Mouse (Mus musculus): ENCODE results near the gene Cntn3.
"Not testable (repeated sequence)": the region's sequence is repeated elsewhere in the genome, so short reads cannot be mapped to it uniquely, and the experiment has no call there.

Cntn3 gene

DNA sequence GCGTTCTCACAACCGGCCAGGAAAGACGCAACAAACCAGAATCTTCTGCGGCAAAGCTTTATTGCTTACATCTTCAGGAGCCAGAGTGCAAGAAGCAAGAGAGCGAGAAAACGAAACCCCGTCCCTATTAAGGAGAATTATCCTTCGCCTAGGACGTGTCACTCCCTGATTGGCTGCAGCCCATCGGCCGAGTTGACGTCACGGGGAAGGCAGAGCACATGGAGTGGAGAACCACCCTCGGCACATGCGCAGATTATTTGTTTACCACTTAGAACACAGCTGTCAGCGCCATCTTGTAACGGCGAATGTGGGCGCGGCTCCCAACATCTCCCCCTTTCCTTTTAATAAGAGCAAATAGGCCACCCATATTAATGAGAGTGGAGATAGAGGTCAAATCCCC lies at the start of gene Cntn3:
Cntn3 (minus strand) TSS at position 101 of the 400 bp plus-strand sequence.
- DNase-seq (ENCODE audit: inconsistent age in 2 of 2, low spot score in 1 of 2), result not testable (repeated sequence)

DNA sequence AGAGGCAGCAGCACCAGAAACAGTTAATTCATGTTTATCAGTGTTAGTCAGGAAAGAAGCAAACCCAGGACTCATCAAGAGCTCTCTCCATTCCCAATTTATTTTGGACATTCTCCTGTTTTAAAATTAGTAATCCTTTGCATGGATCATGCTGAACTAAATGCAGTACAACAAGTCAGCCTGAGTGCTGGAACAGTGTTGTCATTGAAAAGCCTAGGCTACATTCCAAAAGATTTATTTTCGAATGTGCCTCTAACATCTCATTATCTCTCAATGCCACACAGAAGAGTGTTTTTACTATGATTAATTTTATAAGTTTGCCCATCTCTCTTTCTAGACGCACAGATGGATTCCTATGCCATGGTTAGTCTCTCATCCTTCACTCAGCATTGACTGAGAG lies 27.9 kb upstream of the Cntn3 start:
- DNase-seq (ENCODE audit: inconsistent age in 2 of 2, low spot score in 1 of 2), result no peak

DNA sequence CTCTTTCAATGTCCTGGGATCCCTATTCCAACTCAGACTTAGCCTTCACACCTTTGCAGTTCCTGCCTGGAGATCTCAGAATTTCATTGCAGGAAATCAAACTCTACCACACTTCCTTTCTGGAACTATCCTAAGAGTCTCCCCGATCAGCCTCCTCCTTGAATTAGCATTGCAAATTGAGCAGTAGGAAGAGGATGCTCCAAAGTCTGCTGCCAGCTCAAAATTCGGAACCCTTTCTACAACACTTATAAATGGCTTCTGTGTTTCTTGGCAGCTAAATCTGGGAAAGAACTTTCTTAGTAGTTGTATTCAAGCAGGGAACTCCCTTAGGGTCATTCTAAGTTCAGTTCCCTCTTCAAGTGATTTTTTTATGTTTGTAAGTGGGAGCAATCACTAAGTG lies 24.9 kb upstream of the Cntn3 start:
- no peak for DNase-seq (ENCODE audit: inconsistent age in 2 of 2, low spot score in 1 of 2)

DNA sequence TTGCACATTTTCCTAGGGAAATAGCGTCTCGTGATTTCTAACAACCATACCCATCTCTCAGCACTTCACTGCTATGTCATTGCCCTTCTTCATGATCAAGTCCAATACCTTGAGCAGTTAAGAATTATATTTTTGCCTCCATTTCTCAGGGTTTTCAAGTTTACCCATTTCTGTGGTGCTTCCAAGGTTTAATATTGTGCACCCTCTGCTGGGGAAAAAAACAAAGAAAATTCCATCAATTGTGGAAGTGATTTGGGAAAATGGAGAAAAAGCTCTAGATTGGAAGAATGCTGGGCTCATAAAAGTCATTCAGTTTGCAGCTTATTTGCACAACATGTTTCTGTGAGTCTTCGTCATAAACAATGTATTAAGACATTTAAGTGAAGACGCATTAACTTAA lies 17.2 kb upstream of the Cntn3 start:
- DNase-seq (ENCODE audit: inconsistent age in 2 of 2, low spot score in 1 of 2), result no peak

DNA sequence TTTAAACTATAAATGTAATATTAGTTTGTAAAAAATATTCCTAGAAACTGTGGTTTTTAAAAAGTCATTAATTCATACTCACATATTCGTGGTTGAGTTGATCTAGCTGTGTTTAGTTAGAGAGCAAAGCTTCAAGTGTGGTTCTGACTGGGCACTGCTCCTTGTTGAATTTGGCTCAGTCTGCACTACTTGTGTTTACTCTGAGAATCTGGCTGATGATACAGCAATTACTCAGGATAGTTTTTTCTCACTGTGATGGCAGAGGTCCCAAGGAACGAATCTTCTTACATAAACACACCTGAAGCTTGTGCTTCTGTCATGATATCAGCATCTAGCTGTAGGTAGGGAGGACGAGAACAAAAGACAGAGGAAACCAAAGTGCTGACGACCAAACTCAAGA lies 16.4 kb upstream of the Cntn3 start:
- DNase-seq (ENCODE audit: inconsistent age in 2 of 2, low spot score in 1 of 2), result no peak

DNA sequence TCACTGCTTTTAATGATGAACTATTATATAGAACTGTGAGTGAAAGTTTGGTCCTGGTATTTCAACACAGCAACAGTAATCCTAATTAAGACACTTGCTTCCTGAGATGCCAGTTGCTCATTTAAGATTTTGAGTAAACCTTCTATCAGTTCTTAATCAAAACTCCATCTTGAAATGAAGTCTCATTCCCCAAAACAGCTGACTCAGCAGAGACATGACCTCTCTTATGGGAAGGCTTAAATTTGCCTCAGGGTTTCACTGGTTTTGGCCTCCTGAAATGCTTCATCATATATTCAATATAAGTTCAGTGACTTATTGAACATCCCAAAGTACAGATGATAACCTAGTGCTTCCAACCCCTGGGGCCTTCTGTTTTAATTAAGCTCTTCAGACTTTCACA lies 13.2 kb upstream of the Cntn3 start:
- no peak for DNase-seq (ENCODE audit: inconsistent age in 2 of 2, low spot score in 1 of 2)

DNA sequence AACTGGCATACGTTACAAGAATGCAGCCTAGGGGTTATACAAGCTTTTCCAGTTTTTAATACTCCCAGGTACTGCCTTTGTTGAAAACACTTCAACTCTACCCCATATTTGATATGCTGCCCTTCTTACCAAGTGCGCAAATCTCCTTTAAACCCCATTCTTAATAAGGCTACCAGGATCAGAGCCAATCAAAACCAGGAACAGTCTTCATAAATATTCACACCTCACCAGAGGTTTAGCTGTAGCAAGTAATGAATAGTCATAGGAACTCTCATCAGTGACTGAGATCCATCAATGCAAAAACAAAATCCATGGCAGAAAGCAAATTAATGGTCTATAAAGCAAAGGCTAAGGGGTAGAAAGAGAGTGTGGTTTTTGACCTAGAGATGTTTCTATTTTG lies 10.7 kb upstream of the Cntn3 start:
- DNase-seq (ENCODE audit: inconsistent age in 2 of 2, low spot score in 1 of 2), result no peak

DNA sequence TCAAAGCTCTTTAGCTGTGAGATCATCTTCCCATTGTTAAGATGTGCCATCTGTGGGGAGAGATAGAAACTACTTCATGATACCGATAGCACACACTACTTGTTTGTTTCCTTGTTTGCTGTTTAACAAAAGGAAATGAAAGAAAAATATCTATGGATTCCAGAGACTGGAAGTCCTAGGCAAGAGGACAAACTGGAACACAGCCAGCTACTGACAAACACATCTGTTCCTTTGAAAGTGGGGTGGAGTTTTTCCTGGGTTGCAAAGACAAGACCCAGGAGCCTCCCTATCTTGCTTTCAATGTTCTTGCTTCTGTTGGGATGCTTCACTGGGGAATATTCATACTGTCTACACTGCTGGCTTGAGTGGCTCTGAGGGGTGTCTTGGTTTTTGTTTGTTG lies 5.4 kb downstream of the Cntn3 start:
- no peak for DNase-seq (ENCODE audit: inconsistent age in 2 of 2, low spot score in 1 of 2)

DNA sequence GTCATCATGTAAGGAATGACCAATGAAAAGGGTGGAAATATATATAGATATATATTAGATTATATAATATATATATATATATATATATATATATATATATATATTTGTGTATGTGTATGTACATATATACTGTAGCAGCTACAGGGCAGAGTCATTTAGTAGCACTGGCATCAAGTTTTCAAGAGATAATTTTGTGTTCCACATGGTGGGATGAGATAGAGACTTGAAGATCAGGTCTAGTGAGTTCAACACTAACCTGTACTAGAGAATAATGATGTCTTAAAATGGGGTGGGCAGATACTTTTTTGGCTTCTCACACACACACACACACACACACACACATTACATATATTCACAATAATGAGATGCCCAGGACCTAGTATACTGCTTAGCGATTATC lies 7.7 kb downstream of the Cntn3 start:
- no peak for DNase-seq (ENCODE audit: inconsistent age in 2 of 2, low spot score in 1 of 2)

DNA sequence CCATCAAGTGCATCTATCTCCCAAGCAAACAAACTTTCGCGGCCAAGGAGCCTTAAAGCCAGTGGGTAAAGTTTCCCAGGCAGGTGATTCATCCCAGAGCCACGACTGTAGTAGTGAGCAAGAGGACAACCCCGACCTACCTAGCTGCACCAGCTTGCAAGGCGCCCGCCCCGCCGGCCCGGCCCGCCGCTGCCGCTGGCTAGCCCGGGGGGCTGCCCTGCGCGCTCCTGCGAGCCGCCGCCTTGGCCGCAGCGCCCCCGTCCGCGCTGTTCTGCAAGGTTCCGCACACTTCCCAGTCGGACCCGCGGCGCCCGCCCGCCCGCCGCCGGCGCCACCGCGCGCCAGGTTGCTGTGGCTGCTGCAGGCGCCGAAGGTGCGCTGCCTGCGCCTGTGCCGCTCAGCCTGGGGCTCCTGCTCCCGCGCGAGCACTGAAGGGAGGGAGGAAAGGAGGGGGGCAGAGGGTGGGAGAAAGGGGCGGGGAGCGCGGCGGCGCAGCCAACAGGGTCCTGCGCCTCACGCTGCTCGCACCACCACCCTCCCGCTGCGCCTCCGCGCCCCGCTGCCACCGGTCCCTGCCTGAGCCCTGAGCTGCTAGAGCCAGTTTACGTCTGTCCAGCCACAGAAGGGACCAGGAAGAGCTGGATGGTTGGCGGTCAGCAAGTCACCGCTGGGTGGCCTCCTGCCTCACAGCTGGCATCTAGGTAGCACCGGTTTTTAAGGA lies 8.7 kb downstream of the Cntn3 start:
- peak; percentile 44 to 72 for DNase-seq (ENCODE audit: inconsistent age in 2 of 2, low spot score in 1 of 2)

DNA sequence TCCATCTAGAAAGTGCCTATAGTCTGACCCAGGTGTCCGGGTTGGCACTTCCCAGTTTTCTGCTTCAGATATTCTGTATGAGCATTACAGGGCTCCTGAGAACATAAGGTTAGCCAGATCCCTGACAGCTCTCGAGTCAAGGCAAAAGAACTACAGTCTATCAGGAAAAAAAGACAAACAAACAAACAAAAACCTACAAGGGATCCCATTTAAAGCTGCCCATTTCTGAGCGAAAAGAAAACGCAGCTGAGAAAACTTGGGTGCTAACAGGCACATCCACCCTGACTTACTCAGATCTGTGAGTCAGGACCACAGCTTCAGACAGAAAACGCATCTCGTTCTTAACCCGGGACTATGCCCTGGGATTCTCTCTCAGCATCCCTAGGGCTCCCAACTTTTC lies 9.5 kb downstream of the Cntn3 start:
- DNase-seq (ENCODE audit: inconsistent age in 2 of 2, low spot score in 1 of 2), result no peak

DNA sequence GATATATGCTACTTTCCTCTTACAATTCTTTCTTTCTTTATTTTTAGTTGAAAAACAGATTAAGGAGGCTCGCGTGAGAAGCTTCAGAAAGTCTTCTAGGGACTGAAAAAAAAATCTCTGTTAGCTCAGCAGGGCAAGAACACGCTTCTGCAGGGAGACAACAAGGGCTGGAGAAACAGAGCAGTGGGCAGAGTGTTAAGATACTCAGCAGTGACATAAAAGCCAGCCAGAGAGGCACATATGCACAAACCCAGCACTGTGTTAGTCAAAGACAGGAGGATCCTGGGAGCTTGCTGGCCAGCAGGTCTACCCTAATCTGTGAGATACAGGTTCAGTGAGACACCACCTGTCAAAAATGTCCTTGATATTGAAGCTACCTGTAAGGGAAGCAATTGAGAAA lies 15.4 kb downstream of the Cntn3 start:
- DNase-seq (ENCODE audit: inconsistent age in 2 of 2, low spot score in 1 of 2), result no peak

DNA sequence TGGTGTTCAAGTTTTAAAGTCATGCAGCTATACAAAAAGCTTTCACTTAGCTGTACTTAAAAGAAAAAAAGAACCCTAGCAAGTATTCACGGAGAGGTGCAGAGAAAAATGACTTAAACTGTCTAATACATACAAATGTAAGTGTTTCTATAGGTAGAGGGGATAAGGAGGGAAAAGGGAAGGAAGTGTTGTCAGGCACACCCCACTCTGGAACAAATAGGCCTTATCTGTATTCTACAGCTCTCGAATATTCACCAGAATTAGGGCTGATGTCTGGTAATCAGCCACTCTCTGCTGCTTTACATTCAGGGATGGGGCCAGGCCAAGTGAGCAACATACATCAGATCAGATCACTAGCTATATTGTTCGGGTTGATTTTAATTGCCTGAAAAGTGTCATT lies 16.4 kb downstream of the Cntn3 start:
- DNase-seq (ENCODE audit: inconsistent age in 2 of 2, low spot score in 1 of 2), result no peak

DNA sequence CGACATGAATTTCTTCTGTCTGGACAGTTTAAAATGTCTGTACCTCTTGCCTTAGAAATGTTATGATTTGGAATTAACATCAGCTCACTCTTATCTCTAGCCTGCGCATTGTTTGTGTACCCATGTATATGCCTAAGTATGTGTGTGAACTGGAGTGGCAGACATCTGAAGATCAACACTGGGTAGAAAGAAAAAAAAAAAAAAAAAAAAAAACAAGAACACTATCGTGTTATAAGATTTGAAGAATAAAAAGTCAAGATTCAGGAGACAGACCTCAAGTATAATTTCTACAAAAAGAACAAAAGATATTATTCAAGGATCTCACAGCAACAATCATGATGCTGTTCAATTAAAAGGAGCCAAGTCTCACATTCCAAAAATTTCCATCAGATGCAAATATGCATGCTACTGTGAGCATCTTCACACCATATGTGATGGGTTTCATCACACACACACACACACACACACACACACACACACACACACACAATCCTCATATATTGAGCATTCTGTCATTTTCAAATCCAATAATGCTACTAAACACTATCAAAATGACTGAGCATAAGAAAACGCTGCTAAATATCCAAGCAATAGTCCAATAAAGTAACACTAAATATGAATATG lies 17.0 kb downstream of the Cntn3 start:
- no peak for DNase-seq (ENCODE audit: inconsistent age in 2 of 2, low spot score in 1 of 2)

DNA sequence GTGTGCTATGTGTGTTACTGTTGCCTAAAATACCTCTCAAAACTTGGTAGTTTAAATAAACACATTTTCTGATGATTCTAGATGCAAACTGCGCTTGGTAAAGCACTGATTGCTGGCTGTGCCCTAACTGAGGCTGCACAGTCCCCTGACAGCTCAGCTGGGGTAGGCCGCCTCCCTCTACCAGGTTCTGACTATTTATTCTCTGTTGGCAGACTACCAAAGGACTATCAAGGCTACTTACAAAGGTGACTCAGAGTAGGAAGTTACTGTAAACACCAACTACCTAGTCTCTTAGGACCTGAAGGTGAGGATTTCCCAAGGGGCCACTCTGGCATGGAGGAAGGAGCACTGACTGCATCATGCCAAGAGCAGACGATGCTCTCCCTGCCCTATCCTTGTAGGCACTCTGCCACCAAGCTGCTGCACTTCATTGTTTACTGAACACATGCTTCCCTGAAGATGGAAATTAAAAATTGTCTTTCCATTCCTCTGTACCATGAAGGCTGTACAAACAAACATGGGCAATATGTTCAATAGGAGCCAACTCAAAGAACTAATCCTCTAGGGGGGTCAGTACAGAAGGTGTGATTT lies 17.7 kb downstream of the Cntn3 start:
- DNase-seq (ENCODE audit: inconsistent age in 2 of 2, low spot score in 1 of 2), result peak; percentile 20 to 65

DNA sequence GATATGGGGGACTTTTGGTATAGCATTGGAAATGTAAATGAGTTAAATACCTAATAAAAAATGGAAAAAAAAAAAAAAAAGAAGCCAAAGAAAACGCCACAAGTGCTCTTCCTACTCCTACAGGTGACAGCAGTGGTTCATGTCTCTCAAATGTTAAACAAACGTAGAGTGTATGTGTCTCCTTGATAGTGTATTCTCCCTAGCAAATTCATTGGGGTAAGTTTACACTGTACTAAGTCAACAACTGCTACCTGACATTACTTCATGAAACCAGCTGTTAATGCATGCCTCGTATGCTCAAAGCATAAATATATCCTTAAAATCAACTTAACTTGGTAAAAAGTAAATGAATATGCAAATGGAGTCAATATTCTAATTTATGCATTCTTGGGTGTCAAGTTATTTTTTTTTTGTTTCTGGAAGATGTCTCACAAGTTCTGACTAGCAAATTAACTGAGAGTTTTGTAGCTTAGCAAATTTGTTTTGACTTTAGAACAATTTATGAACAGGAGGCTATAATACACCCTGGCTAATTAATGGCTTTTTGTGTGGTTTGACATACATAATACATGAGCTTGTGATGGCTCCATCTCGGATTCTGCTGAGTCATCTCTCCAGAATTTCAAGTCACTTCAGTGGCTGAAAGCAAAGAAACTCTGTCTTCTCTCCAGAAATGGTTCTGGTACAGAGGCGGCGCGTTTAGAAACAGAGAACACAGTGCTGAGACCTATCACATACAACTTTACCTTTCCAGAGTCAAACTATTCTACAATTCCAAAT lies 31.1 kb downstream of the Cntn3 start:
- no peak for DNase-seq (ENCODE audit: inconsistent age in 2 of 2, low spot score in 1 of 2)

DNA sequence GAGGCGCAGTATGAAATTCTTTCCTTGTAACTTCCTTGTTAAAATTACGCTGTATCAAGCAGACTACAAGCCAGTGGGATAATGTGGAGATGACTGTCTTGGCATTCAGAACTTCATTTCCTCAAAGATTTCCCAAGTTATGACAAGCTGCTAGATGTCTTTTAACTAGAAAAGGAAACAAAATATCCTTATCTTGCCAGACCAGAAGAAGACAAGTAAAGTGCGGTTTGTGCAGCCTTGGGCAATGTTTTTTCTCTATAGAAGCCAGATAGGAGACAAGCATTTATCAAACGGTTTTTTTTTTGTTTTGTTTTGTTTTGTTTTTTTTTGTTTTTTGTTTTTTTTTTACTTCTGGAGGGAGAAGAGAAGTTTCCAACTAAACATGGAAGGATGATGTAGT lies 37.3 kb downstream of the Cntn3 start:
- DNase-seq (ENCODE audit: inconsistent age in 2 of 2, low spot score in 1 of 2), result no peak

DNA sequence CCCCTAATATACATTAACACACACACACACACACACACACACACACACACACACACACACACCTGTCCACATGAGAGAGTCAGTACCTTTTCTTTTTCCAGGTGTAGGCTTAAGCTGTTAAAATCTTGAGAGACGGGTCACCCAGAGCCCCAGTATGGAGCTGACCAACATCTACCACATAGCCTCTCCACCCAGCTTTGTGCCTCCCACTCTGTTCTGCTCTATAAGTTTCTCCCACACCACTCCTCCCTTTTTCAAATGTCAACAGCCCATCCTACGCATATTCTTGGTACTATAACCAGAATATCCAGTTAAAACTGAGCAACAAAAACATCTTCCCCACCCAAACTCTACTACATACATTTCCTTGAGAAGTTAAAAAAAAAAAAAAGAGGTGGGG lies 49.9 kb downstream of the Cntn3 start:
- no peak for DNase-seq (ENCODE audit: inconsistent age in 2 of 2, low spot score in 1 of 2)

DNA sequence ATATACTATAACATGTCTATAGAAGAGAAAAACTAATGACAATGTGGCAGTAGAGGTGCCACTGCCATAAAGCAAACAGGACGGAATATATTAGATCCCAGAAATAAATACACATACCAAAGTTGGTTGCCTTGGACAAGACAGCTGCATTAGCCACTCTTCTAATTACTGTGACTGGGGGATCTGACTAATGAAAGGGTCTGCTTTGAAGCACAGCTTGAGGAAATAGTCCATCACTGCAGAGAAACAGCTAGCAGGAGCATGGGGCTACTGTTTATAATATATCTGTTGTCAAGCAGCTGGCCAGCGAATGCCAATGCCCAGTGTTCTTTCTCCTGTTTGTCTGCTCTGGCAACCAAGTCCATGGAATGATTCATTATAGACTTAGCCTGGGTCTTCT lies 51.9 kb downstream of the Cntn3 start:
- no peak for DNase-seq (ENCODE audit: inconsistent age in 2 of 2, low spot score in 1 of 2)

DNA sequence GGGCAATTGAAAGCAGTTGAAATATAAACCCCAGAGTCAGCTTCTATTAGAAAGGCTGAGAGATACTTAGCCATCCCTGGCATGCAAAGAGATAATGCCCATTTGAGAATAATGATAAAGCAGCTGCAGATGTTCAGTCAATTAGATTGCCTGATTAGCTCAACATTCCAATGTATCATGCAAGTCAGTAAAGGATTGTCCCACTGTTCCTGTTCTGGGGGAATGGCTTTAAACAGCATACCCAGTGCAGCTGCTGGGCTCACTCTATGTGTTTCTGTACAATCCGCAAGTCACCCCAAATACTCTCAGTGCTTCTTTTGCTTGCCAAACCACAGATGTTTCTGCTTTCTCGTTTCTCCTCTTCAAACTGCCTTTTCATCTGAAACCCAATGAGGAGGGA lies 57.7 kb downstream of the Cntn3 start:
- DNase-seq (ENCODE audit: inconsistent age in 2 of 2, low spot score in 1 of 2), result no peak

DNA sequence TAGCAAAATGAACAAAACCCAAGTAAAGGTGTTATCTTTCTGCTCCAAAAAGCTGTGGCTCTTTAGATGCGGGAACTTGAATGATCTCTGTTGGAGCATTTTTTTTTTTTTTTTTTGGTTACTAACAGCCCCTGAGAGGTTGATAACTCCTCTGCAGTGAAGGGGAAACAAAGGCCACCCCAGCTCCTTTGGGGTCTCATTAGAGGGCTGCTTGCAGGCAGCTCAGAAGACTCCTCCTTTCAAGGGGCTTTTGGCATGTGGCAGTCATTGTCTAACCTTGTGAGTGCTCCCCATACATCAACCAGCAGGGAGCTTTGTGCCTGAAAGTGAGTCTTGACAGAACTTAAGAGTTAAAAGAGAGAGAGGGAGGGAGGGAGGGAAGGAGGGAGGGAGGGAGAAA lies 60.8 kb downstream of the Cntn3 start:
- DNase-seq (ENCODE audit: inconsistent age in 2 of 2, low spot score in 1 of 2), result no peak

DNA sequence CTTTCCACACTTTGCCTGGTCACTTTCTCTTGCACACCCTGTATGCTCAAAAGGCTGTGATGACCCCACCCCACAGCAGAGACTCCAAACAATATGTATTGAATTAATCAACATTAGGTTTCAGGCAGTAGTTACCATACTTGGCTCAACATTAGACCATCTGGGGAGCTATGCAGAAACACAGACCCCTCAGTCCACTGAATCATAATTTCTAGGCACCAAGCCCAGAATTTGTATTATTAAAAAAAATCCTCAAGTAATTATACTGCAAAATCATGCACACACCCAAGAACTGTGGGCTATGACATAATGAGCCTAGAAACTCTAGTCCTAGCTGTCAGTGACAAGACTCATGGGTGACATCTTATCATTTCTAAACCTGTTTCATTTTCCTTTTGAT lies 87.4 kb downstream of the Cntn3 start:
- DNase-seq (ENCODE audit: inconsistent age in 2 of 2, low spot score in 1 of 2), result no peak
